Mouse (Mus musculus): ENCODE measurements around the gene Anapc11. TPM values are rescaled to one million over a fixed set of nuclear protein-coding genes. Genes with fewer than 3 reads are reported as not detected.
"Not testable (repeated sequence)": the region's sequence is repeated elsewhere in the genome, so short reads cannot be mapped to it uniquely, and the experiment has no call there.

Anapc11 gene
- polyA plus RNA-seq, 1 experiment from 2014 or later, result 199 TPM

DNA sequence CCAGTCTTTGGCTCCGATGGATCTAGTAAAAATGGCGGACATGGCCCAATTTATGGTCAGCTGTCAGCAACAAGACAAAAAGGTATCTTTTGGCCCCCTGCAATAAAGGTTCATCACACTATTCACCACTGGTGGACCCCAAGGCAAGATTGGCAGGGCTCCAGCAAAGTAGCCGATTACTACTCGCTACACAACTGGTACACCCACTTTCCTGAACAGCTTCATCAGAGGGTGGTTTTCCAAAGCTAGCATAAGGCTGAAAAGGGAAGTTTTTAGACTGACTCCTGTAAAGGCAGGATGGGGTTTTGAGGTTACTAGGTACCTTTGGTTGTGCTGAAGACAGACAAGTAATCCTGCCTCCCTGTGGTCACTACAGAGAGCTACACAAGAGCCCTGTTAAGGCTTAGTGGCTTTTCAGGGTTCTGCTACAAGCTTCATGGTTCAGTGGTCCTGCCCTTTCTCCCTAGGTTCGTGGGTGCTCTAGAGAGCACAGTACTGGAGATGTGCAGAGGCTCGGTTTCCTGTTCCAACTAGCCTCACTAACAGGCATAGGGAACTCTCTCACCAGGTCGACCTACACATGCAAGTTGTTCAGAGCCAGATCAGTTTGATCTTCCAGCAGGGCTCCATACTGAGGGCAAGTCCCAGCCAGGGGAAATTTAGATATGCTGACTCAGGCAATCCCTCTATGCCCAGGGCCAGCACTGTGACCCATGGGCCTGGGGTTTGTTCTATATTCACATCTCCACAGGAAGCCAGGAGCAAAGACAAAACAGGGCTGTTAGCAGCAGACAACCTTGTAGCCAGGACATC lies 20.8 kb upstream of the Anapc11 start:
- no peak overlapping the region for H3K27ac ChIP-seq (replicated peaks)
- WGBS, result 82% methylated on average over 7 of the region's 7 CpGs
- peaks cover 40% of the 10 kb centered on the region for H3K4me1 ChIP-seq
- no peak overlapping the region for H3K4me2 ChIP-seq (replicated peaks)
- H3K9me3 ChIP-seq, result no peaks in the 10 kb centered on the region
- H3K9ac ChIP-seq (replicated peaks), result no peak overlapping the region
- peaks cover 25% of the 10 kb centered on the region for H3K36me3 ChIP-seq
- H3K4me3 ChIP-seq, result no peak overlapping the region
- no peaks in the 10 kb centered on the region for H3K27me3 ChIP-seq
- no peak for ATAC-seq (replicated peaks)

DNA sequence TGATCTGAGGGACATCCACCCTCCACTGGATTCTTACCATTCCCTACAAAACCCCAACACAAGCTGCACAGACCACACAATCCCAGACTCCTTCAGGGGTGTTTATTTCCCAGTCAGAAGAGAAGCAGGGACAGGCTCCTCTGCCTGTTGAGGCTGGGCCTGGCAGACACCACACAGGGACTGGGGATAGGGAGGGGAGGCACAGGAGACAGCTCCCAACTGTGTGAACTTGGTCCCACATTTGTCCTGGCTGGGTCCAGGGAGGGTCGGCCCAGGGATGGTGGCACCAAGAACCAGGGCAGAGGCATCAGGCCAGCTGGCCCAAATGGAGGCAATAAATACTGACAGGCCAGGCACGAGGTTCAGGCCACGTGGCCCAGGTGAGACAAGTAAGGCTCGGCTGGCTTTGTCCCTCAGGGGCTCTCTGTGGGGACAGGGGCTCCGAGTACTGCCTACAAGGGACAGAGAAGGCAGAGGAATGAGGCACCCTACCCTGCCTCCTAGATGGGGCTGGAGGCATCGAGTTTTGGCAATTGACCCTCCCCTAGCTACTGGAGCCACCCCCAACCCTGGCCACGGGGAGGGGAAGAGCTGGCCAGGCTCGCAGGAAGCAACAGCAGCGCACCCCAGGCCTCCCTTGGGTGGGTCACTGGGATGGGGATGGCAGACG lies 20.1 kb upstream of the Anapc11 start:
- ATAC-seq (replicated peaks), result no peak
- H3K9me3 ChIP-seq, result no peaks in the 10 kb centered on the region

DNA sequence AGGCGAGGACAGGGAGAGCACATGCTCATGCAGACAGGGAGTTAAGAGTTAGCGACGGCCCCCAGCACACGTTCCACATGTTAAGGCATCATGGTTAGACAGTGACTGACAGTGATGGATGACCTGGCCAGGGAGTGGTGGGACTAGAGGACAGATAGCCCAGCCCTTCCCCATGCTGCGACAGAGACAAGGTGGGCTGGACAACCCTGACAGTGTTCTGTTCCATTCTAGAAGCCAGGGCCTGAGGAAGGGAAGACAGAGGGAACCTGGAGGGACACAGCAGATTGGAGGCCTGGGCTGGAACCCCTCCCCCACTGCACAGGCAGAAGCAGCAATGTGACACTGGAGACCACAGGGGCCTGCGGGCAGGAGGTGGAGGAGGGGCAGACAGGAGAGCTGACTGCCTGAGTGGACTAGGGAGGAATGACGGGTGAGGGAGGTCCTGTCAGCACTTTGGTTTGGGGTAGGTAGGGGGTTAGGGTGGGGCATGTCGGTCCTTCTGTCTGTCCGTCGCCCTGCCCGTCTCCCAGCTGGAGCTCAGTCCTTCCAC lies 19.5 kb upstream of the Anapc11 start:
- no peaks in the 10 kb centered on the region for H3K27me3 ChIP-seq
- no peak overlapping the region for H3K9ac ChIP-seq (replicated peaks)
- ATAC-seq (replicated peaks), result no peak
- WGBS, result 86% methylated on average over 11 of the region's 11 CpGs
- no peak overlapping the region for H3K4me2 ChIP-seq (replicated peaks)
- no peak overlapping the region for H3K27ac ChIP-seq (replicated peaks)
- H3K9me3 ChIP-seq, result no peaks in the 10 kb centered on the region
- H3K4me1 ChIP-seq, result peaks cover 41% of the 10 kb centered on the region
- peaks cover 26% of the 10 kb centered on the region for H3K36me3 ChIP-seq
- H3K4me3 ChIP-seq, result no peak overlapping the region

More for the DNA sequence above, 20.1 kb upstream of the Anapc11 start:
- Histone ChIP-seq H3K9ac (replicated peaks) (no peak overlapping the region), H3K4me3 (no peak overlapping the region), H3K4me1 (peaks cover 42% of the 10 kb centered on the region), H3K4me2 (replicated peaks) (no peak overlapping the region), H3K27me3 (no peaks in the 10 kb centered on the region), H3K27ac (replicated peaks) (no peak overlapping the region), H3K36me3 (peaks cover 25% of the 10 kb centered on the region)
- WGBS, result 93% methylated on average over 10 of the region's 10 CpGs

DNA sequence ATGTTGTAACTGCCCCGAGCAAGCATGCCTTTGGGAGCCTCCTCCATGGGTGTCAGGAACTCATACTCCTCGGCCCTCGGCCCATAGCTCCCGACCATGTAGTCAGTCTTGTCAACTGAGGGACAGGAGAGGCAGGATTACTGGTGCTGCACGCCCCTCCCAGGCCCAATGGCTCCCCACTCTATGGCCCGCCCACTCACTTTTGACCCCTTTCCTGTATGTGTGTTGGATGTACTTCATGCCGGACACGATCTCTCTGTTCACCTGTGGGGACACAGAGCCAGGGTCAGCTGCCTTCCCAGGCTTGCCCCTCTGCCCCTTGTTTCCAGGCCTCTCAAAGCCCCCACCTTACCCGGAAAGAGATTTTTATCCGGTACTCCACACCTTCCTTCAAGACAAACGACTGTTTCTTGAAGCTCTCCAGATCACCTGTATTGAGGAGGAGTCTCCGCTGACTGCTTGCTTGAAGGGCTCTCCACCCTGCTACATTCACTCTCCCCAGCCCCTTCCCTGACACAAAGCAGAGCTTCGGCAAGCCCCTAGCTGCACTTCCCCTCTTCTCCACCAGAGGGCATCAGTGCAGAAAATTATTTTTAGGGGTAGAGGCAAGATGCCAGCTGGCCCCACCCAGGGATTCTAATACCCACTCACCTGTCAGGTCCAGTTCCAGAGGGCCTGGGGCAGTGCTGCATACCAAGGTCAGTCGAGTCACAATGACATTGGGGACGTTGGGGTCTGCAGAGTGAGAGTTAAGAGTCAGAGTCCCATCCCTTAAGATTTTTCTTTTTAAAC lies 18.7 kb upstream of the Anapc11 start:
- ATAC-seq (replicated peaks), result no peak
- 64% methylated on average over 15 of the region's 15 CpGs for WGBS

DNA sequence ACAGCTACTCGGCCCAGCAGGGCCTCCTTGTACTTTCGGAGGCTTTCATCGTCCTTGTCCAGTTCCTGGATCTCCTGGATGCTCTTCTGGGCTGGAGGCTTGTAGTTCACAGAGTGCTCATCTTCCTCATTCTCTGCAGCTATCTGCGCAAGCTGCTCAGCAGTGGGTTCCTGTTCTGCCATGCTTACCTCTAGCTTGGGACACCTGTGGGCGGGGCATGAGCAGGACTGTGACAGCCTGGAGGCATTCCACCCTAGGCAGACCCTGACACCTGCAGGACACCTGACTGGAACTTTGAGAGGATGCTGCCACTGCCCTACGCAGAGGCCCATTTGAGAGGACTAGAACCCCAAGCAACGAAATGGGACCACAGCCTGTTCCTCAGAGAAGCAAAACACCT lies 18.0 kb upstream of the Anapc11 start:
- Histone ChIP-seq H3K4me1 (peaks cover 30% of the 10 kb centered on the region), H3K9ac (replicated peaks) (peak overlapping the region; percentile 84), H3K4me3 (peak overlapping the region; percentile 86), H3K27ac (replicated peaks) (peak overlapping the region; percentile 96), H3K36me3 (peaks cover 36% of the 10 kb centered on the region), H3K4me2 (replicated peaks) (peak overlapping the region; percentile 88), H3K27me3 (no peaks in the 10 kb centered on the region), H3K9me3 (no peaks in the 10 kb centered on the region)
- no peak for ATAC-seq (replicated peaks)
- WGBS, result 66% methylated on average over 7 of the region's 7 CpGs

More for the DNA sequence above, 18.7 kb upstream of the Anapc11 start:
- peak overlapping the region; percentile 84; the same call in 1 of the 2 replicates for H3K9ac ChIP-seq (replicated peaks)
- H3K9me3 ChIP-seq, result no peaks in the 10 kb centered on the region
- H3K4me3 ChIP-seq, result peak overlapping the region; percentile 86
- H3K27me3 ChIP-seq, result no peaks in the 10 kb centered on the region
- H3K27ac ChIP-seq (replicated peaks), result peak overlapping the region; percentile 96
- peaks cover 32% of the 10 kb centered on the region for H3K36me3 ChIP-seq
- H3K4me1 ChIP-seq, result peaks cover 33% of the 10 kb centered on the region
- peak overlapping the region; percentile 88 for H3K4me2 ChIP-seq (replicated peaks)

DNA sequence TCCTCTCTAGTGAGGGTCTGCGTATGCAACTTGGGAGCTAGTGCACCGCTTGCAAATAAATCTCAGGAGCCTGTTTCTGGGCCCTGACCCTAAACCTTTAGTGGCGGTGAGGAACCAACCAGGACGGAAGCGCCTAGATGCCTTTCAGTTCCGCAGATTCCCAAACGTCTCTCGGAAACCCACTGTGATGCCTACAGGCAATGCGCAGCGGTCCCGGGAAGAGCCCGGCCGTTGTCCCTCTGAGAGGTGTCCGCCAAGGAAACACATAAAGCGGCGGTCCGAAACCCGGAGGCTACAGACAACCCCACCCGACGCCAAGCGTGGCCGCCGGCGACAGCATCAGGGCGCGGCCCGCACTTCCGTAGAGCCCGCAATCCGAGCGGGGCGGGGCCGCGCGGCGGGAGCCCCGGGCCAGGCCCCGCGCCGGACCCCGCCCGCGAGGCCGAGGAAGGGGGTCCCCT lies 17.3 kb upstream of the Anapc11 start:
- no peaks in the 10 kb centered on the region for H3K9me3 ChIP-seq
- peaks cover 30% of the 10 kb centered on the region for H3K4me1 ChIP-seq
- H3K36me3 ChIP-seq, result peaks cover 43% of the 10 kb centered on the region
- H3K4me2 ChIP-seq (replicated peaks), result peak overlapping the region; percentile 88
- ATAC-seq (replicated peaks), result peak; percentile 41; the same call in 1 of the 2 replicates
- peak overlapping the region; percentile 96 for H3K27ac ChIP-seq (replicated peaks)
- peak overlapping the region; percentile 84 for H3K9ac ChIP-seq (replicated peaks)
- H3K4me3 ChIP-seq, result peak overlapping the region; percentile 86
- H3K27me3 ChIP-seq, result no peaks in the 10 kb centered on the region
- WGBS, result under 1% methylated on average over 35 of the region's 44 CpGs

DNA sequence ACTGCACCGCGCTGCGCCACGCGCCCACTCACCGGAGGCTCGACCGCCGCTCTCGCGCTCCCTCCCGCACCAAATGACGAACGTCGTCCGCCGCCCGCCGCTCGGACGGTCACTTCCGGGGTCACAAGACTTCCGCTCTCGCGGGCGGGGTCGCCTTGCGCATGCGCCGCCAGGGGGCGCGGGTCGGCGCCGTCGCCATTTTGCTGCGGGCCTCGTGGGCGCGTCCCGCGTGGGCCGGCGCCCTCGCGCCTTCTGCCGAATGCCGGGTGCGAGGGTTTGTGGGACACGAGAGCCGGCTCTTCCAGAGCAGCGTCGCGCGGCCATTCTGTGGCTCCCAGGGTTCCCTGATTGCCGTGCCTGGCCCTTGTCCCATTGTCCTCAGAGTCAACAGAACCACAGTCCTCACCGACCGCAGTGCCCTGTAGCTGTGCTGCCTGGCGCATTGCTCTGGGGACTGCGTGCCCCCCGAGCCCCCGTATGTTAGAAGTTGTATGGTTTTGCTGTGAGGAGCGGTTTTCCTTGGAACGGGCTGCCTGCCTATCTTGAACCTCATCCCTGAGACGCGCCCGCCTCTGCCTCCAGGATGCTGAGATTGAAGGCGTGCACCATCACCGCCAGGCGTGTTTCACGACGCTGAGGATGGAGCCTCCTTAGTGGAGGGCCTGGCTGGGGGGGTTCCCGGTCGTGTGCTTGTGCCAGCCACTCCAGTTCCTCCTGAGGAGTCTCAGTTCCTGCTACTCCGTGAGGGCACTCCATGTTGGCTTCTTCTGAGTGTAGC lies 16.5 kb upstream of the Anapc11 start, which contains the start of gene Arhgdia:
TSS of gene Arhgdia (minus strand) at position 135 of the 778 bp plus-strand sequence.
- peaks cover 51% of the 10 kb centered on the region for H3K36me3 ChIP-seq

DNA sequence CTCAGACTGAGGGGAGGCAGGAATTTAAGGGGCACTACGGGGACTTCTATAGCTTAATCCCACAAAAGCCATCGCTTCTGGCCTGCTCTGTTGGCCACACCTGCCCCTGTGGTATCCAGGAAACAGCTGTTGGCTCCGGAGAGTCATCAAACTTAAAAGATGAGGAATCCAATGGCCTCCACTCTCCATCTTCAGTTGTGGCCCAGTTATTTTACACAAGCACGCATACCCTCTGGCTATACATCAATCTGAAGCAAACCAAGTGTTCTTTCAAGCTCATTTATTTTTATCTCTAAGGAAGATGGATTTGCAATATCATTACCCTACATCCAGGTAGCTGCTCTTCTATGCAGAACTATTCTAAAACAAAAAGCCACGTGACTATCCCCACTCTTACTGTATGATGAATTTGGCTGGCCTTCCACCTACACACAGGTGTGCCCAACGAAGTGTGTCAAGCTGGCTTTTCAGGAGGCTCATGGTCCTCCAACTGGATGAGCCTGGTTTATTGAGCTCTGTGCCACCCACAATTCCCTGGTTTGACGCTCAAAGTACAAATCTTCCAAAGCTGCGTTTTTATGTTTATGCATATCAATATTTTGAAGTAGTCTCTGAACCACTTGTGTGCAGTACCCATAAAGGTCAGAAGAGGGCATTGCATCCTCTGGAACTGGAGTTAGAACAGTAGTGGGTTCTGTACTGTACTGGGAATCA lies 15.8 kb upstream of the Anapc11 start:
- Histone ChIP-seq H3K4me1 (peaks cover 30% of the 10 kb centered on the region), H3K27ac (replicated peaks) (peak overlapping the region; percentile 96), H3K9ac (replicated peaks) (peak overlapping the region; percentile 84), H3K27me3 (no peaks in the 10 kb centered on the region), H3K36me3 (peaks cover 55% of the 10 kb centered on the region), H3K4me2 (replicated peaks) (peak overlapping the region; percentile 88), H3K9me3 (no peaks in the 10 kb centered on the region), H3K4me3 (peak overlapping the region; percentile 86)
- no peak; the same call in 1 of the 2 replicates for ATAC-seq (replicated peaks)
- WGBS, result 74% methylated on average over 8 of the region's 8 CpGs

More for the DNA sequence above, 16.5 kb upstream of the Anapc11 start, which contains the start of gene Arhgdia:
- H3K27me3 ChIP-seq, result no peaks in the 10 kb centered on the region
- WGBS, result 5% methylated on average over 64 of the region's 75 CpGs
- peak within 1 kb of the TSS; percentile 86 for H3K4me3 ChIP-seq
- H3K27ac ChIP-seq (replicated peaks), result peak within 1 kb of the TSS; percentile 96
- peak; percentile 68 for ATAC-seq (replicated peaks)
- H3K4me2 ChIP-seq (replicated peaks), result peak within 1 kb of the TSS; percentile 88
- H3K4me1 ChIP-seq, result peaks cover 30% of the 10 kb centered on the region
- peak within 1 kb of the TSS; percentile 84 for H3K9ac ChIP-seq (replicated peaks)
- no peaks in the 10 kb centered on the region for H3K9me3 ChIP-seq

DNA sequence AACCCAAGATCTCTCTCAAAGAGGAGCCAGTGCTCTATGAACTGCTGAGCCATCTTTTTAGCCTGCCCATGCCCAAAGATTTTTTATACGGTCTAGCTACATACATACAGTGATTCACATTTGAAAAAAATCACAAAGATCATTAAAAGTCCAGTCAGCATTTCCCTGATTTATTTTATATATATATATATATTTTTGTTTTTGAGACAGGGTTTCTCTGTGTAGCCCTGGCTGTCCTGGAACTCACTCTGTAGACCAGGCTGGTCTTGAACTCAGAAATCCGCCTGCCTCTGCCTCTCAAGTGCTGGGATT lies 15.3 kb upstream of the Anapc11 start:
- Histone ChIP-seq H3K4me1 (peaks cover 30% of the 10 kb centered on the region), H3K36me3 (peaks cover 55% of the 10 kb centered on the region)
- H3K4me2 ChIP-seq (replicated peaks); H3K27me3 ChIP-seq; ATAC-seq (replicated peaks); H3K9ac ChIP-seq (replicated peaks); H3K4me3 ChIP-seq; H3K27ac ChIP-seq (replicated peaks); H3K9me3 ChIP-seq: not testable (repeated sequence)
- 92% methylated on average over 2 of the region's 2 CpGs for WGBS

DNA sequence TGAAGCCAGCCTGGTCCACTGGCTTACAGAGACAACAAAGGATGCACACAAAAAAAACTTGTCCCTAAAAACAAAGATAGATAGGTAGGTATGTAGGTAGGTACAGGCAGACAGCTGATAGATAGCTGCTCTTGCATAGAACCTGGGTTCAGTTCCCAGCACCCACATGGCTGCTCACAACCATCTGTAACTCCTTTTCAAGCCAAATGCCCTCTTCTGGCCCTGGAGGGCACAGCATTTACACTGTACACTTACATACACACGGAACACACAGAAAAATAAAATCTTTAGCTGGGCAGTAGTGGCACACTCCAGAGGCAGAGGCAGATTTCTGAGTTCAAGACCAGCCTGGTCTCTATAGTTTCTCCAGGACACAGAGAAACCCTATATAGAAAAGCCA lies 14.3 kb upstream of the Anapc11 start:
- peaks cover 28% of the 10 kb centered on the region for H3K4me1 ChIP-seq
- no peak overlapping the region for H3K4me3 ChIP-seq
- no peak overlapping the region for H3K27ac ChIP-seq (replicated peaks)
- H3K9ac ChIP-seq (replicated peaks), result no peak overlapping the region
- H3K4me2 ChIP-seq (replicated peaks), result no peak overlapping the region
- WGBS, result 97% methylated on average over 1 of the region's 1 CpGs
- no peaks in the 10 kb centered on the region for H3K9me3 ChIP-seq
- H3K36me3 ChIP-seq, result peaks cover 54% of the 10 kb centered on the region
- ATAC-seq (replicated peaks), result no peak
- H3K27me3 ChIP-seq, result no peaks in the 10 kb centered on the region
